Mouse (Mus musculus) kidney, embryonic 15.5 days (tissue): ENCODE results near the gene Map10. TPM values are rescaled to one million over a fixed set of nuclear protein-coding genes. Genes with fewer than 3 reads are reported as not detected.

Experiments used
- polyA plus RNA-seq: library from polyadenylated mRNA; unstranded; fragments of >200 nt; fragmentation: Nextera tagmentation; extraction: Ambion mirVana; gene quantifications from 2 replicates; pipeline ENCODE4 v1.2.1, GENCODE M21; 2015

Gene Map10
- polyA plus RNA-seq, 1 experiment from 2014 or later, result 7.1 TPM

Other genes with a start within 250 kb of the Map10 start
- 16.9 and 17.4 TPM in 2 replicates for gene Sipa1l2, start 100.0 kb upstream of the Map10 start, polyA plus RNA-seq
- 23.1 and 28.7 TPM in 2 replicates for gene Ntpcr, start 60.1 kb downstream of the Map10 start, polyA plus RNA-seq
- 0.24 and 0.48 TPM in 2 replicates for gene Pcnx2, start 228.5 kb downstream of the Map10 start, polyA plus RNA-seq
- gene Map3k21, start 240.6 kb downstream of the Map10 start, polyA plus RNA-seq, result 4.2 and 4.6 TPM in 2 replicates